Mouse (Mus musculus): ENCODE measurements around the gene Plekhm2. TPM values are rescaled to one million over a fixed set of nuclear protein-coding genes. Genes with fewer than 3 reads are reported as not detected.

Plekhm2 gene
- total and polyA plus RNA-seq, 3 experiments, result 6.5 to 15.4 TPM; not detected in 1

DNA sequence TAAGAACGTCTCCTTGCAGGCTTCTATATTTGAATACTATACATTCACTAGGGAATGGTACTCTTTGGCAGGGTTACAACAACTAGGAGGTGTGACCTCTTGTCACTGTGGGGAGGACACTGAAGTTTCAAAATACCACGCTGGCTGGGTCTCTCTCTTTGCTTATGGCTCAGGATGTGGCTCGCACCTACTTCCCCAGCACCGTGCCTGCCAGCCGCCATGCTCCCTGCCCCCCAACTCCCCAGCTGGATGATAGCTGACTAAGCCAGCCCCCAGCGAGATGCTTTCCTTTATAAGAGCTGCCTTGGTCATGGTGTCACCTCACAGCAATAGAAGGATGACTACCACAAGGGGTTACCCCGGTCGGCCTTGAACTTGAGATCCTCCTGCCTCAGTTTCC lies 11.7 kb downstream of the Plekhm2 start:
- TF ChIP-seq ETS1 (IDR thresholded peaks at IDR 0.05; ENCODE audit: low read depth, low read length) (no peak), KAT2A (conservative IDR thresholded peaks at IDR 0.05; ENCODE audit: low read depth, low read length) (no peak), USF1 (IDR thresholded peaks at IDR 0.05; ENCODE audit: low read depth, low read length) (no peak), MYB (IDR thresholded peaks at IDR 0.05; ENCODE audit: low read depth, low read length) (no peak), POLR2A (IDR thresholded peaks at IDR 0.05; ENCODE audit: control insufficient read depth in 1 of 2, insufficient read depth in 1 of 2, low read depth in 1 of 2, low read length in 2 of 2, poor library complexity in 1 of 2) (no peak), EP300 (IDR thresholded peaks at IDR 0.05; ENCODE audit: low read depth in 1 of 2, low read length in 2 of 2) (no peak), NRF1 (IDR thresholded peaks at IDR 0.05; ENCODE audit: insufficient read depth, low read depth, low read length, poor library complexity, severe bottlenecking) (no peak), CTCF (IDR thresholded peaks at IDR 0.05 in 2 of 3, conservative IDR thresholded peaks at IDR 0.05 in 1 of 3; ENCODE audit: control insufficient read depth in 1 of 3, insufficient read depth in 1 of 3, low read depth in 2 of 3, low read length in 3 of 3, poor library complexity in 1 of 3, severe bottlenecking in 1 of 3) (no peak), MEF2A (IDR thresholded peaks at IDR 0.05; ENCODE audit: extremely low read depth, insufficient replicate concordance, low read depth, low read length, poor library complexity, severe bottlenecking) (no peak), MAX (IDR thresholded peaks at IDR 0.05; ENCODE audit: low read length) (no peak), JUND (IDR thresholded peaks at IDR 0.05; ENCODE audit: low read depth, low read length) (no peak), ELF1 (IDR thresholded peaks at IDR 0.05; ENCODE audit: low read depth, low read length) (no peak), ZC3H11A (IDR thresholded peaks at IDR 0.05; ENCODE audit: low read depth, low read length) (no peak), GATA1 (IDR thresholded peaks at IDR 0.05; ENCODE audit: low read depth, low read length) (no peak), GABPA (IDR thresholded peaks at IDR 0.05; ENCODE audit: low read depth, low read length) (no peak), MAZ (IDR thresholded peaks at IDR 0.05; ENCODE audit: low read depth, low read length) (no peak), ZKSCAN1 (IDR thresholded peaks at IDR 0.05; ENCODE audit: low read depth, low read length) (no peak), MAFK (IDR thresholded peaks at IDR 0.05; ENCODE audit: borderline replicate concordance, low read depth, low read length) (no peak), POLR2AphosphoS5 (IDR thresholded peaks at IDR 0.05; ENCODE audit: borderline replicate concordance, low read depth, low read length) (no peak)
- Histone ChIP-seq H3K27ac (ENCODE audit: control insufficient read depth, low read depth, low read length) (no peak overlapping the region), H3K4me1 (ENCODE audit: control insufficient read depth in 1 of 2, insufficient read depth in 2 of 2, low read length in 2 of 2) (peaks cover 0 to 5% of the 10 kb centered on the region in 2 experiments; a peak in 1 of 4 replicates), H3K79me2 (ENCODE audit: control insufficient read depth, insufficient read depth, low read length, poor library complexity) (no peaks in the 10 kb centered on the region), H3K9me3 (replicated peaks; ENCODE audit: insufficient read depth, low read length) (no peaks in the 10 kb centered on the region), H3K4me3 (ENCODE audit: control insufficient read depth in 1 of 2, insufficient read depth in 1 of 2, low read depth in 2 of 2, low read length in 2 of 2) (no peak overlapping the region), H3K27me3 (ENCODE audit: control insufficient read depth in 1 of 2, insufficient read depth in 2 of 2, low read length in 2 of 2) (no peaks in the 10 kb centered on the region), H3K9ac (ENCODE audit: control insufficient read depth, low read depth, low read length, poor library complexity, severe bottlenecking) (no peak overlapping the region), H3K36me3 (ENCODE audit: control insufficient read depth in 1 of 2, insufficient read depth in 2 of 2, low read length in 2 of 2) (no peaks in the 10 kb centered on the region; a peak in 2 of 4 replicates)
- DNase-seq (ENCODE audit: low read depth, low spot score), result no peak

DNA sequence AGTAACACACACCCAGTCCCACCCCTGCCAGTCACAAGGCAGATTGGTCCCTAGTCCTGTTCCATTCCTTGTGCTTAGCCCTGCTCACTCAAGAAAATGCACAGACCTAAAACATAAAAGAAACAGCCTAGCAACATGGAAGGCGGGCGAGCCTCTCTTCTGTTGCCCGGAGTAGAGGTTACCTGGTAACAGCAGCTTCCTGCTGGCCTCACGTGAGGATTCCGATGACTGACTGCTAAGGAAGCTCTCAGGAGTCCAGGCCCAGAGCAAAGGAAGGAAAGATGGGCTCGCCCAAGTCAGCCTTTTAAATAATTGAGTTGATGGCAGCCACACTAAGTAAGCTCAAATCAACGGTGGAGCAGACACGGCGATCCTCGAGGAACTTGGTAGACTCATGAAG lies 12.8 kb downstream of the Plekhm2 start:
- DNase-seq (ENCODE audit: low read depth, low spot score), result no peak
- Histone ChIP-seq H3K9ac (ENCODE audit: control insufficient read depth, low read depth, low read length, poor library complexity, severe bottlenecking) (no peak overlapping the region), H3K36me3 (ENCODE audit: control insufficient read depth in 1 of 2, insufficient read depth in 2 of 2, low read length in 2 of 2) (no peaks in the 10 kb centered on the region; a peak in 2 of 4 replicates), H3K4me3 (ENCODE audit: control insufficient read depth in 1 of 2, insufficient read depth in 1 of 2, low read depth in 2 of 2, low read length in 2 of 2) (no peak overlapping the region), H3K79me2 (ENCODE audit: control insufficient read depth, insufficient read depth, low read length, poor library complexity) (no peaks in the 10 kb centered on the region), H3K27ac (ENCODE audit: control insufficient read depth, low read depth, low read length) (no peak overlapping the region), H3K9me3 (replicated peaks; ENCODE audit: insufficient read depth, low read length) (no peaks in the 10 kb centered on the region), H3K4me1 (ENCODE audit: control insufficient read depth in 1 of 2, insufficient read depth in 2 of 2, low read length in 2 of 2) (peaks cover 0 to 5% of the 10 kb centered on the region in 2 experiments; a peak in 1 of 4 replicates), H3K27me3 (ENCODE audit: control insufficient read depth in 1 of 2, insufficient read depth in 2 of 2, low read length in 2 of 2) (no peaks in the 10 kb centered on the region)
- TF ChIP-seq RCOR1 (IDR thresholded peaks at IDR 0.05; ENCODE audit: low read depth, low read length) (no peak), ZC3H11A (IDR thresholded peaks at IDR 0.05; ENCODE audit: low read depth, low read length) (no peak), SIN3A (IDR thresholded peaks at IDR 0.05; ENCODE audit: low read length) (no peak), CHD2 (IDR thresholded peaks at IDR 0.05; ENCODE audit: low read length) (no peak), ZMIZ1 (IDR thresholded peaks at IDR 0.05; ENCODE audit: low read depth, low read length) (no peak), CTCF (IDR thresholded peaks at IDR 0.05 in 2 of 3, conservative IDR thresholded peaks at IDR 0.05 in 1 of 3; ENCODE audit: control insufficient read depth in 1 of 3, insufficient read depth in 1 of 3, low read depth in 2 of 3, low read length in 3 of 3, poor library complexity in 1 of 3, severe bottlenecking in 1 of 3) (no peak), CHD1 (IDR thresholded peaks at IDR 0.05; ENCODE audit: low read depth, low read length) (no peak), EP300 (IDR thresholded peaks at IDR 0.05; ENCODE audit: low read depth in 1 of 2, low read length in 2 of 2) (no peak), MYB (IDR thresholded peaks at IDR 0.05; ENCODE audit: low read depth, low read length) (no peak), NRF1 (IDR thresholded peaks at IDR 0.05; ENCODE audit: insufficient read depth, low read depth, low read length, poor library complexity, severe bottlenecking) (no peak), NELFE (IDR thresholded peaks at IDR 0.05; ENCODE audit: low read depth, low read length) (no peak), MEF2A (IDR thresholded peaks at IDR 0.05; ENCODE audit: extremely low read depth, insufficient replicate concordance, low read depth, low read length, poor library complexity, severe bottlenecking) (no peak), SMC3 (IDR thresholded peaks at IDR 0.05; ENCODE audit: low read depth, low read length) (no peak), E2F4 (IDR thresholded peaks at IDR 0.05; ENCODE audit: borderline replicate concordance, low read depth, low read length) (no peak), ETS1 (IDR thresholded peaks at IDR 0.05; ENCODE audit: low read depth, low read length) (no peak), BHLHE40 (IDR thresholded peaks at IDR 0.05; ENCODE audit: borderline replicate concordance, low read depth, low read length) (no peak), TCF12 (IDR thresholded peaks at IDR 0.05; ENCODE audit: low read depth, low read length) (no peak), MYC (IDR thresholded peaks at IDR 0.05; ENCODE audit: low read depth, low read length) (no peak), MXI1 (IDR thresholded peaks at IDR 0.05; ENCODE audit: low read depth, low read length) (no peak)

Data from MEL (cell line).